16 mouse cellular contexts compared by ENCODE assay signal in genomic region chr10:105403931-105404330, GRCm38 (mm10).
"Had no signal": no experiment of that assay in that cellular context is flagged by ENCODE, and none has a peak within 500 bp of the region (broad histone marks: within the 10 kb centered on the region; RNA-seq: fewer than 3 reads in every experiment).

No protein-coding gene starts in this region.

- H3K9ac ChIP-seq: limb, embryonic 12.5 days; liver, embryonic 15.5 days; lung, embryonic 14.5 days; midbrain, embryonic 12.5 days; stomach, embryonic 15.5 days had no signal

- ATAC-seq: midbrain, embryonic 16.5 days had no signal

- H3K4me2 ChIP-seq: limb, embryonic 12.5 days; liver, embryonic 15.5 days; lung, embryonic 14.5 days; midbrain, embryonic 12.5 days; stomach, embryonic 15.5 days had no signal

- DNase-seq: kidney, adult 18-20 months; kidney, postnatal 10 days; layer of hippocampus, adult 9-11 months; layer of hippocampus, postnatal 36 days; liver; lung, embryonic 14.5 days; right cerebral cortex, postnatal 14 days; thymus, adult 2 months; thymus, postnatal 25 days had no signal

- H3K36me3 ChIP-seq: liver, embryonic 15.5 days; midbrain, embryonic 12.5 days; stomach, embryonic 15.5 days had no signal

- H3K4me1 ChIP-seq: limb, embryonic 12.5 days; liver, embryonic 15.5 days had no signal

- H3K4me3 ChIP-seq: limb, embryonic 12.5 days; liver, embryonic 15.5 days; megakaryocyte, embryonic 14.5 days; midbrain, embryonic 12.5 days; stomach, embryonic 15.5 days had no signal

- H3K9me3 ChIP-seq: limb, embryonic 12.5 days; liver, embryonic 15.5 days; midbrain, embryonic 12.5 days; stomach, embryonic 15.5 days had no signal

- H3K27me3 ChIP-seq: limb, embryonic 12.5 days; liver, embryonic 15.5 days; megakaryocyte, embryonic 14.5 days; midbrain, embryonic 12.5 days; stomach, embryonic 15.5 days had no signal

- H3K27ac ChIP-seq: limb, embryonic 12.5 days; liver, embryonic 15.5 days; macrophage; midbrain, embryonic 12.5 days; stomach, embryonic 15.5 days had no signal
